Mouse (Mus musculus): ENCODE data around the gene Sptbn1. TPM values are rescaled to one million over a fixed set of nuclear protein-coding genes. Genes with fewer than 3 reads are reported as not detected.

Sptbn1 gene
- polyA plus RNA-seq, 1 experiment from 2014 or later = 137 TPM

GRCm38 (mm10) chr11:30164515-30165214, 103.3 kb downstream of the Sptbn1 start:
- Histone ChIP-seq H3K9ac (replicated peaks; ENCODE audit: low read depth, low read length) (no peak overlapping the region), H3K9me3 (ENCODE audit: control insufficient read depth, low read depth, low read length) (no peaks in the 10 kb centered on the region), H3K27me3 (ENCODE audit: control insufficient read depth, insufficient read depth, low read length) (no peaks in the 10 kb centered on the region), H3K36me3 (ENCODE audit: control insufficient read depth, insufficient read depth, low read length) (no peaks in the 10 kb centered on the region), H3K4me3 (ENCODE audit: low read depth, low read length) (no peak overlapping the region), H3K4me2 (replicated peaks; ENCODE audit: low read depth, low read length) (no peak overlapping the region), H3K4me1 (ENCODE audit: control insufficient read depth, insufficient read depth, low read length) (0 out of 2 replicates have a peak, but pooled peaks cover 2% of the 10 kb centered on the region), H3K27ac (ENCODE audit: low read length) (no peak overlapping the region)
- 62% methylated on average over 5 of the region's 5 CpGs for WGBS
- no peak for ATAC-seq (ENCODE audit: insufficient number of reproducible peaks, insufficient read depth, low FRiP score, low read depth)

GRCm38 (mm10) chr11:30163870-30164269, 104.1 kb downstream of the Sptbn1 start:
- ATAC-seq (ENCODE audit: insufficient number of reproducible peaks, insufficient read depth, low FRiP score, low read depth) = no peak
- Histone ChIP-seq H3K27ac (ENCODE audit: low read length) (no peak overlapping the region), H3K36me3 (ENCODE audit: control insufficient read depth, insufficient read depth, low read length) (peaks cover 4% of the 10 kb centered on the region; the same call in 1 of the 2 replicates), H3K9me3 (ENCODE audit: control insufficient read depth, low read depth, low read length) (no peaks in the 10 kb centered on the region), H3K27me3 (ENCODE audit: control insufficient read depth, insufficient read depth, low read length) (no peaks in the 10 kb centered on the region), H3K4me3 (ENCODE audit: low read depth, low read length) (no peak overlapping the region), H3K4me2 (replicated peaks; ENCODE audit: low read depth, low read length) (no peak overlapping the region), H3K9ac (replicated peaks; ENCODE audit: low read depth, low read length) (no peak overlapping the region), H3K4me1 (ENCODE audit: control insufficient read depth, insufficient read depth, low read length) (0 out of 2 replicates have a peak, but pooled peaks cover 2% of the 10 kb centered on the region)
- 80% methylated on average over 1 of the region's 1 CpGs for WGBS

DNA sequence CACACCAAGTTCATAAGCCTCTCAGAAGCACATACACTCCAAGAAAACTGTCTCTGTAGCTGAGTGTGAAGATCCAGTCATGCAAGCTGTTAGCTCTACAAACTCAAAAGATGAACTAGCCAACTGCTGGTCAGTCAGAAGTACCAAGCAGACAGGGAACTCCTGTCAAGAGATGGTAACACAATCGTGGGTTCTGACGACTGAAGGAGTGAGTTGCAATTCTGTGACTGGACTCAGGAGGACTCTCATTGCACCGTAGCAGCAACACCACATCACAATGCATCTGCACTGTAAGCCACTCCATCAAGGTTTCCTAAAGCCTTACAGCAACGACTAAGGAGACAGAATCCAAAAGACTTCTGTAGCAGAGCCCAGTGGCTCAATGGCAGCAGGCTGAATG, 104.9 kb downstream of the Sptbn1 start:
- H3K27me3 ChIP-seq (ENCODE audit: control insufficient read depth, insufficient read depth, low read length) = no peaks in the 10 kb centered on the region
- 0 out of 2 replicates have a peak, but pooled peaks cover 4% of the 10 kb centered on the region for H3K4me1 ChIP-seq (ENCODE audit: control insufficient read depth, insufficient read depth, low read length)
- no peaks in the 10 kb centered on the region for H3K9me3 ChIP-seq (ENCODE audit: control insufficient read depth, low read depth, low read length)
- no peak overlapping the region for H3K27ac ChIP-seq (ENCODE audit: low read length)
- no peak overlapping the region for H3K4me3 ChIP-seq (ENCODE audit: low read depth, low read length)
- no peak overlapping the region for H3K9ac ChIP-seq (replicated peaks; ENCODE audit: low read depth, low read length)
- 75% methylated on average over 4 of the region's 4 CpGs for WGBS
- peaks cover 6% of the 10 kb centered on the region; the same call in 1 of the 2 replicates for H3K36me3 ChIP-seq (ENCODE audit: control insufficient read depth, insufficient read depth, low read length)
- no peak overlapping the region for H3K4me2 ChIP-seq (replicated peaks; ENCODE audit: low read depth, low read length)
- ATAC-seq (ENCODE audit: insufficient number of reproducible peaks, insufficient read depth, low FRiP score, low read depth) = no peak

DNA sequence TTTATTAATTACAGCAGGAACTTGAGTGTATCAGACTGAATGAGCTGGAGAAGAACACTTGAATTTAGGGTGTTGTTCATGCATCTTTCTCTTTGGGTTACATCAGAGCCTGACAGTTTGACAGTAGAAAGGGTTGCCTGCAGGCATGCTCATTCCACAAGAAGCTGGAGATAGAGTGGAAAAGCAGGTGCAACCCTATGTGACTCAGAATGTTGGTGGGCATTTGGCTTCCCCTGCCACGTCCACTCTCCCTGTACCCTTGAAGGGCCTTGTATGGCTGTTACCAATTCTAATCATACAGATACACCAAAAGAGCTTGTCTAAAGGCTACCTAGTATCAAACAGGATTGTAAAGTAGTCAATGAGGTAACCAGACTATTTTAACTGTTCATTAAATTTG, 106.2 kb downstream of the Sptbn1 start:
- Histone ChIP-seq H3K4me1 (ENCODE audit: control insufficient read depth, insufficient read depth, low read length) (0 out of 2 replicates have a peak, but pooled peaks cover 5% of the 10 kb centered on the region), H3K27ac (ENCODE audit: low read length) (peak overlapping the region; percentile 3; the same call in 1 of the 2 replicates), H3K27me3 (ENCODE audit: control insufficient read depth, insufficient read depth, low read length) (no peaks in the 10 kb centered on the region), H3K4me3 (ENCODE audit: low read depth, low read length) (no peak overlapping the region), H3K4me2 (replicated peaks; ENCODE audit: low read depth, low read length) (no peak overlapping the region), H3K9ac (replicated peaks; ENCODE audit: low read depth, low read length) (no peak overlapping the region), H3K36me3 (ENCODE audit: control insufficient read depth, insufficient read depth, low read length) (peaks cover 6% of the 10 kb centered on the region; the same call in 1 of the 2 replicates), H3K9me3 (ENCODE audit: control insufficient read depth, low read depth, low read length) (no peaks in the 10 kb centered on the region)
- WGBS = 88% methylated on average over 1 of the region's 1 CpGs
- no peak for ATAC-seq (ENCODE audit: insufficient number of reproducible peaks, insufficient read depth, low FRiP score, low read depth)

DNA sequence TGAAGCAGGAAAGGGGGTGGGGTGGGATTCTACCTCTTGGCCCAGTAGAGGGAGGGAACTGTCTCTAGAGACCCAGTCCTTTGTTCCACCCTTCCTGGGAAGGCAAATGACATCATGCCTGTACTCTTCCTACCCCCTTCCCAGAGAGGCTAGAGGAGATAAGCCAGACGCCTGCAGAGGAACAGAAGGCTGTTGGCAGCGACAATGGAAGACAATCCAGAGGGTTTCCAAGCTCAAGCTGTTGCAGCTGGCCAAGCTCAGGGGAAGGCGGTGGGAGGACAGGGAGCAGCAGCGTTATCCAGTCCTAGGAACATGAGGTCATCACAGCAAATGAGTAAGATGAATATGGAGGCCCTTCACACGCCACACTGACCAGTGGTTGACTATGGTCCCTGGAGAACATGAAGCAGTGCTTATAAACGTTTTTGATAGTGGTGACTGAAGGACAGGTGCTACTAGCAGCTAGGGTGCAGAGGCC, 106.8 kb downstream of the Sptbn1 start:
- Histone ChIP-seq H3K4me1 (ENCODE audit: control insufficient read depth, insufficient read depth, low read length) (0 out of 2 replicates have a peak, but pooled peaks cover 5% of the 10 kb centered on the region), H3K27me3 (ENCODE audit: control insufficient read depth, insufficient read depth, low read length) (no peaks in the 10 kb centered on the region), H3K9me3 (ENCODE audit: control insufficient read depth, low read depth, low read length) (no peaks in the 10 kb centered on the region), H3K4me3 (ENCODE audit: low read depth, low read length) (no peak overlapping the region), H3K4me2 (replicated peaks; ENCODE audit: low read depth, low read length) (no peak overlapping the region), H3K9ac (replicated peaks; ENCODE audit: low read depth, low read length) (no peak overlapping the region), H3K36me3 (ENCODE audit: control insufficient read depth, insufficient read depth, low read length) (peaks cover 6% of the 10 kb centered on the region; the same call in 1 of the 2 replicates), H3K27ac (ENCODE audit: low read length) (peak overlapping the region; percentile 3; the same call in 1 of the 2 replicates)
- ATAC-seq (ENCODE audit: insufficient number of reproducible peaks, insufficient read depth, low FRiP score, low read depth) = peak; percentile 87
- 26% methylated on average over 6 of the region's 6 CpGs for WGBS

GRCm38 (mm10) chr11:30160625-30161172, 107.3 kb downstream of the Sptbn1 start:
- H3K9me3 ChIP-seq (ENCODE audit: control insufficient read depth, low read depth, low read length) = no peaks in the 10 kb centered on the region
- no peak overlapping the region for H3K4me3 ChIP-seq (ENCODE audit: low read depth, low read length)
- H3K36me3 ChIP-seq (ENCODE audit: control insufficient read depth, insufficient read depth, low read length) = peaks cover 8% of the 10 kb centered on the region; the same call in 1 of the 2 replicates
- H3K4me2 ChIP-seq (replicated peaks; ENCODE audit: low read depth, low read length) = no peak overlapping the region
- 67% methylated on average over 4 of the region's 4 CpGs for WGBS
- H3K27me3 ChIP-seq (ENCODE audit: control insufficient read depth, insufficient read depth, low read length) = no peaks in the 10 kb centered on the region
- peak overlapping the region; percentile 3; the same call in 1 of the 2 replicates for H3K27ac ChIP-seq (ENCODE audit: low read length)
- H3K4me1 ChIP-seq (ENCODE audit: control insufficient read depth, insufficient read depth, low read length) = 0 out of 2 replicates have a peak, but pooled peaks cover 5% of the 10 kb centered on the region
- no peak for ATAC-seq (ENCODE audit: insufficient number of reproducible peaks, insufficient read depth, low FRiP score, low read depth)
- H3K9ac ChIP-seq (replicated peaks; ENCODE audit: low read depth, low read length) = no peak overlapping the region

GRCm38 (mm10) chr11:30159545-30160255, 108.3 kb downstream of the Sptbn1 start:
- no peaks in the 10 kb centered on the region for H3K27me3 ChIP-seq (ENCODE audit: control insufficient read depth, insufficient read depth, low read length)
- H3K4me3 ChIP-seq (ENCODE audit: low read depth, low read length) = no peak overlapping the region
- 0 out of 2 replicates have a peak, but pooled peaks cover 5% of the 10 kb centered on the region for H3K4me1 ChIP-seq (ENCODE audit: control insufficient read depth, insufficient read depth, low read length)
- ATAC-seq (ENCODE audit: insufficient number of reproducible peaks, insufficient read depth, low FRiP score, low read depth) = no peak
- WGBS = 89% methylated on average over 4 of the region's 4 CpGs
- H3K27ac ChIP-seq (ENCODE audit: low read length) = no peak overlapping the region
- no peaks in the 10 kb centered on the region for H3K9me3 ChIP-seq (ENCODE audit: control insufficient read depth, low read depth, low read length)
- H3K36me3 ChIP-seq (ENCODE audit: control insufficient read depth, insufficient read depth, low read length) = peaks cover 8% of the 10 kb centered on the region; the same call in 1 of the 2 replicates
- H3K4me2 ChIP-seq (replicated peaks; ENCODE audit: low read depth, low read length) = no peak overlapping the region
- no peak overlapping the region for H3K9ac ChIP-seq (replicated peaks; ENCODE audit: low read depth, low read length)

DNA sequence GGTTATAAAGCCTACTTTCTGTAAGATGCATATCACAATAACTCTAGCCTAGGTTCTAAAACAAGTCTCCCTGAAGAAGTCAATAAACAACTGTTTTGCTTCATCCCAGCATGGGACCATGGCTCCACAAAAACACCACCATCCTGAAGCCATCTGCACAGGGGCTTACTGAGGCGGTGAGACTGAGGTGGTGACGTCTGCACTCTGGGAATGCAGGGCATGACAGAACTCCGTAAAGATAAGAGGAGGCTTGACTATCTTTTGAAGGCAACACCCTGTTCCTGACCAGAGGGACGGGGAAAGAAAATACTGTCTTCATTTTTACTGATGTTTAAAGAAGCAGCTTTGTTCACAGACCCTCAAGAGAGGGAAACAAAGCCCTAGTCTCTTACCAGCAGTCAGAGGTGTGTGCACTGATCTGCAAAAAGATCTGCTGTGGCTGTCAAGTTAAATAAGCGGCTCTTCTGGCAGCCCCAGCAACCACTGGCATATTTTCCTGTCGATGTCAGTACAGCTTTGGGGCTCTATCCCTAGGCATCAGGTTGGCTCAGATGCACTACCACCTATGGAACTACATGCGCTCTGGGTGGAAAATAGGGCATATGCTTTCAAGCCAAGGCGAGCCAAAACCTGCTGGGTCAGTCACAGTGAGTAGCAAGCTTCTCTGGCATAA, 109.8 kb downstream of the Sptbn1 start:
- Histone ChIP-seq H3K4me1 (ENCODE audit: control insufficient read depth, insufficient read depth, low read length) (0 out of 2 replicates have a peak, but pooled peaks cover 5% of the 10 kb centered on the region), H3K4me3 (ENCODE audit: low read depth, low read length) (no peak overlapping the region), H3K9ac (replicated peaks; ENCODE audit: low read depth, low read length) (no peak overlapping the region), H3K9me3 (ENCODE audit: control insufficient read depth, low read depth, low read length) (no peaks in the 10 kb centered on the region), H3K36me3 (ENCODE audit: control insufficient read depth, insufficient read depth, low read length) (peaks cover 16% of the 10 kb centered on the region), H3K4me2 (replicated peaks; ENCODE audit: low read depth, low read length) (no peak overlapping the region), H3K27ac (ENCODE audit: low read length) (no peak overlapping the region; the same call in 1 of the 2 replicates), H3K27me3 (ENCODE audit: control insufficient read depth, insufficient read depth, low read length) (no peaks in the 10 kb centered on the region)
- 43% methylated on average over 8 of the region's 8 CpGs for WGBS
- ATAC-seq (ENCODE audit: insufficient number of reproducible peaks, insufficient read depth, low FRiP score, low read depth) = no peak

Data from stomach, embryonic 14.5 days (tissue).